Mouse (Mus musculus) MEL (cell line): ENCODE measurements around the gene Kl.

Experiments
- MAX ChIP-seq: IDR thresholded peaks from 2 replicates; pipeline ENCODE4 v1.6.1; 2011; ENCODE audit warnings: low read length, improper control_type of control experiment
- POLR2A ChIP-seq, 2 experiments: IDR thresholded peaks; 2 replicates each; pipeline ENCODE4 v1.6.1; 2011 to 2012; ENCODE audit warnings: low read length in 2 of 2, mild to moderate bottlenecking in 2 of 2, control low read depth in 1 of 2, improper control_type of control experiment in 1 of 2, low read depth in 1 of 2, moderate library complexity in 1 of 2; ENCODE audit not compliant: control insufficient read depth in 1 of 2, insufficient read depth in 1 of 2, poor library complexity in 1 of 2
- TCF12 ChIP-seq: IDR thresholded peaks from 2 replicates; pipeline ENCODE4 v1.6.1; 2014; ENCODE audit warnings: low read depth, mild to moderate bottlenecking, inconsistent platforms, low read length, improper control_type of control experiment, moderate library complexity
- USF1 ChIP-seq: IDR thresholded peaks from 2 replicates; pipeline ENCODE4 v1.6.1; 2014; ENCODE audit warnings: low read depth, mild to moderate bottlenecking, inconsistent platforms, low read length, improper control_type of control experiment, moderate library complexity

GRCm38 (mm10) chr5:150952669-150953521 is 488 bp downstream of the Kl start:
- no peak for TF ChIP-seq USF1
- TF ChIP-seq MAX: no peak
- no peak for TF ChIP-seq POLR2A (IDR thresholded peaks at IDR 0.05; ENCODE audit: control insufficient read depth in 1 of 2, insufficient read depth in 1 of 2, low read depth in 1 of 2, low read length in 2 of 2, poor library complexity in 1 of 2)
- no peak for TF ChIP-seq TCF12
